Mouse (Mus musculus) large intestine, adult 2 months (tissue): ENCODE data around the gene Tln1. TPM values are rescaled to one million over a fixed set of nuclear protein-coding genes. Genes with fewer than 3 reads are reported as not detected.
"Not testable (repeated sequence)": the region's sequence is repeated elsewhere in the genome, so short reads cannot be mapped to it uniquely, and the experiment has no call there.

Experiments
- DNase-seq: peaks from one replicate; pipeline ENCODE4 v3.0.0-alpha.2; 2012; ENCODE audit warnings: low read depth, low spot score
- WGBS: fragments of 180-500 bp; shearing (Covaris S2); methylation state at CpG from one replicate; pipeline ENCODE4 v1.1.7; 2018; 5-methylcytosine and 5-hydroxymethylcytosine counted together
- polyA plus RNA-seq: library from polyadenylated mRNA; depleted of rRNA; stranded (reverse); fragments of >200 nt; gene quantifications from 2 replicates; pipeline ENCODE4 v1.2.3, GENCODE M21; 2012; rRNA removed

Gene Tln1
- polyA plus RNA-seq, 1 experiment = 48.4 TPM

- 36% methylated on average over 5 of the region's 5 CpGs for WGBS
- DNase-seq = no peak
These were observed 71.7 kb downstream of the Tln1 start for GRCm38 (mm10) chr4:43490801-43491200.

- WGBS = 97% methylated on average over 3 of the region's 3 CpGs
These were observed 72.9 kb downstream of the Tln1 start for GRCm38 (mm10) chr4:43489611-43490010.

GRCm38 (mm10) chr4:43485666-43486065 lies 76.8 kb downstream of the Tln1 start:
- not testable (repeated sequence) for DNase-seq
- 92% methylated on average over 5 of the region's 5 CpGs for WGBS

More at GRCm38 (mm10) chr4:43489611-43490010, 72.9 kb downstream of the Tln1 start:
- no peak for DNase-seq

DNA sequence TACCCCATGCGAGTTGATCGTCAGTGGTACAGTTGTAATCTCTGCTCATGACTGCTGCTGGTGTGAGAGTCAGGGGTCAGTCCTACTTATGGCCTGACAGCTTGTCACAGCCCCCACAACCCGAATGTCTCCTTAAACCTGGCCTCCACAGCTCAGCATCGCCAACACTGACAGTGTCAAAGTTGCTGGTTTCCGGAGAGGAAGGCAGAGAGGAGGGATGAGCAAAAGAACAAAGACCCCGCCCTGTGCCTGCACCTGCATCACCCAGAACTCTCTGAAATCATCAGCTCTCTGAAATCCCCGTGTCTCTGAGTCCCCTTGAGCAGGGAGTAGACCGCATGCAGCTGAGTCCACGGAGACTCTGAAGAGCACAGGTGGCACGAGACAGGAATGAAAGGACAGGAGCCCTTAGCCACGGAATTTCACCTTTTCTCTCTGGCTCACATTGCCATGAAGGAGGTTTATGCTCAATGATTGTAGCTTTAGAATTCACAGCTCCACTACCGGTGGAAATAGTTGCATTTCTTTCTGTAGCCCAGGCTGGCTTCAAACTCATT lies 78.9 kb downstream of the Tln1 start, which contains the start of gene Sit1:
Sit1 (minus strand) TSS at position 200 of the 557 bp plus-strand sequence.
- WGBS = 63% methylated on average over 12 of the region's 12 CpGs
- DNase-seq = no peak

GRCm38 (mm10) chr4:43482591-43482990 lies 79.9 kb downstream of the Tln1 start:
- DNase-seq = no peak
- 75% methylated on average over 10 of the region's 10 CpGs for WGBS

DNA sequence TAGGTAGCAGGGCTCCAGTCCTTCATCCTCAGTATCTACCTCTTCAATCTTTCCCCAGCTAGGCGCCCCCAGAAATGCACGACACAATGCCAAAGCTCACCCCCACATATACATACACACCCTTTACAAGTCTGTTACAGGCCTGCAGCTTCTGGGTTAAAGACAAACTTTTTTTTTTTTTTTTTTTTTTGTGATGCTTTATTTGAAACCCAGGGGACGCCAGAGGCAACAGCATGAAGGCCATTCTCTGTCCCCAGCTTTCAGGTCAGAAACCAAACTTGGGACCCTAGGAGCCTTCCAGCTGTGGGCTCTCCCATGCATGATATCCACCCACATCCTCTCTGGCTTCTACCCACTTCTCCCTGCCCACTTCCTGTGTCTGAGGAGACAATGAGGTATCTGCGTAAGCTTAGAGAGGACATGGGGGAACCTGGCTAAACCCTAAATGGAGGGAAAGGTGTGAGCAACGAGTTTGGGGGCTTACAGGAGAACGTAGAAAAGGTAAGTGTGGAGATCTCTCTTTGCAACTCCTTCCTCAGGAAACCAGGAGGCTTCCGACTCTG lies 80.5 kb downstream of the Tln1 start:
- no peak for DNase-seq
- 79% methylated on average over 7 of the region's 7 CpGs for WGBS

Other genes starting within 250 kb of the Tln1 start
- 7.4 and 7.6 TPM in 2 replicates for gene Rusc2, start 180.7 kb downstream of the Tln1 start, polyA plus RNA-seq
- gene Fam166b, start 133.6 kb downstream of the Tln1 start, polyA plus RNA-seq = 0.08 and 0.14 TPM in 2 replicates
- 49.2 and 55.0 TPM in 2 replicates for gene Tesk1, start 120.8 kb downstream of the Tln1 start, polyA plus RNA-seq
- gene Cd72, start 108.1 kb downstream of the Tln1 start, polyA plus RNA-seq = 14.6 and 14.9 TPM in 2 replicates
- 1.7 and 1.8 TPM in 2 replicates for gene Sit1, start 79.0 kb downstream of the Tln1 start, polyA plus RNA-seq
- 187 and 232 TPM in 2 replicates for gene Ccdc107, start 69.8 kb downstream of the Tln1 start, polyA plus RNA-seq
- 66.9 and 81.0 TPM in 2 replicates for gene Arhgef39, start 63.0 kb downstream of the Tln1 start, polyA plus RNA-seq
- 50.4 and 64.5 TPM in 2 replicates for gene Car9, start 55.7 kb downstream of the Tln1 start, polyA plus RNA-seq
- gene Tpm2, start 38.9 kb downstream of the Tln1 start, polyA plus RNA-seq = 118 and 122 TPM in 2 replicates
- 66.0 and 86.4 TPM in 2 replicates for gene Creb3, start 359 bp downstream of the Tln1 start, polyA plus RNA-seq
- gene Rgp1, start 16.0 kb upstream of the Tln1 start, polyA plus RNA-seq = 25.9 and 45.4 TPM in 2 replicates
- 6.3 and 10.3 TPM in 2 replicates for gene Gba2, start 16.2 kb upstream of the Tln1 start, polyA plus RNA-seq
- gene Msmp, start 21.8 kb upstream of the Tln1 start, polyA plus RNA-seq = not detected in 2 replicates
- 7.3 and 9.0 TPM in 2 replicates for gene Npr2, start 69.2 kb upstream of the Tln1 start, polyA plus RNA-seq
- 0.38 and 0.81 TPM in 2 replicates for gene Spag8, start 90.9 kb upstream of the Tln1 start, polyA plus RNA-seq
- gene Hint2, start 93.8 kb upstream of the Tln1 start, polyA plus RNA-seq = 80.6 and 90.2 TPM in 2 replicates
- 2.0 and 2.3 TPM in 2 replicates for gene Tmem8b, start 106.3 kb upstream of the Tln1 start, polyA plus RNA-seq
- 0.02 and 0.07 TPM in 2 replicates for gene Fam221b, start 106.5 kb upstream of the Tln1 start, polyA plus RNA-seq
- not detected in 2 replicates for gene Olfr70, start 138.1 kb upstream of the Tln1 start, polyA plus RNA-seq
- gene Olfr71, start 147.6 kb upstream of the Tln1 start, polyA plus RNA-seq = not detected in 2 replicates
- 1.9 and 2.3 TPM in 2 replicates for gene Hrct1, start 164.5 kb upstream of the Tln1 start, polyA plus RNA-seq
- gene Spaar, start 167.3 kb upstream of the Tln1 start, polyA plus RNA-seq = 0.68 and 1.5 TPM in 2 replicates
- gene Olfr159, start 208.3 kb upstream of the Tln1 start, polyA plus RNA-seq = not detected in 2 replicates